Mouse (Mus musculus) spleen, adult 2 months (tissue): ENCODE results near the gene Depp1. TPM values are rescaled to one million over a fixed set of nuclear protein-coding genes. Genes with fewer than 3 reads are reported as not detected.

Experiments
- DNase-seq, 2 experiments: peaks; one replicate each; pipeline versions ENCODE4 v3.0.0 to v3.0.0-alpha.2; 2012 to 2021; ENCODE audit warnings: low spot score in 2 of 2, low read depth in 1 of 2
- H3K27ac ChIP-seq: fragments of 200-500 bp; 2 replicates; pipeline ENCODE4 v1.5.1; 2012; ENCODE audit warnings: low read length, inconsistent platforms; ENCODE audit not compliant: insufficient read depth
- H3K27me3 ChIP-seq: fragments of 200-500 bp; 2 replicates; pipeline ENCODE4 v1.6.1; 2012; ENCODE audit warnings: mild to moderate bottlenecking, moderate library complexity, low read length, inconsistent platforms; ENCODE audit not compliant: control insufficient read depth, insufficient read depth
- H3K36me3 ChIP-seq: fragments of 200-500 bp; 2 replicates; pipeline ENCODE4 v1.6.1; 2012; ENCODE audit warnings: mild to moderate bottlenecking, low read length, inconsistent platforms; ENCODE audit not compliant: control insufficient read depth, insufficient read depth
- H3K4me1 ChIP-seq: fragments of 200-500 bp; 2 replicates; pipeline ENCODE4 v1.6.1; 2011; ENCODE audit warnings: inconsistent platforms; ENCODE audit not compliant: control insufficient read depth, insufficient read depth, insufficient read length
- H3K4me3 ChIP-seq: fragments of 200-500 bp; 2 replicates; pipeline ENCODE4 v1.5.1; 2011; ENCODE audit warnings: mild to moderate bottlenecking, inconsistent platforms; ENCODE audit not compliant: insufficient read depth, insufficient read length; ENCODE audit errors: extremely low read depth
- CTCF ChIP-seq: fragments of 200-500 bp; IDR thresholded peaks from 2 replicates; pipeline ENCODE4 v1.5.1; 2011; ENCODE audit warnings: mild to moderate bottlenecking, inconsistent platforms; ENCODE audit not compliant: insufficient read depth, insufficient read length, insufficient replicate concordance; ENCODE audit errors: extremely low read depth
- POLR2A ChIP-seq: fragments of 200-500 bp; IDR thresholded peaks from 2 replicates; pipeline ENCODE4 v1.6.1; 2011; ENCODE audit warnings: low read depth, low read length, inconsistent platforms
- WGBS: fragments of 180-500 bp; shearing (Covaris S2); methylation state at CpG from one replicate; pipeline ENCODE4 v1.1.7; 2018; 5-methylcytosine and 5-hydroxymethylcytosine counted together
- polyA plus RNA-seq: library from polyadenylated mRNA; depleted of rRNA; stranded (reverse); fragments of >200 nt; gene quantifications from 2 replicates; pipeline ENCODE4 v1.2.3, GENCODE M21; 2012

Gene Depp1
- polyA plus RNA-seq, 1 experiment, result 2.6 TPM

GRCm38 (mm10) chr6:116664830-116665229, 14.4 kb downstream of the Depp1 start:
- H3K27ac ChIP-seq, result no peak overlapping the region
- WGBS, result 95% methylated on average over 3 of the region's 3 CpGs

GRCm38 (mm10) chr6:116666085-116666750, 15.8 kb downstream of the Depp1 start:
- no peak overlapping the region for H3K27ac ChIP-seq
- DNase-seq, result no peak

More at GRCm38 (mm10) chr6:116664830-116665229, 14.4 kb downstream of the Depp1 start:
- no peak overlapping the region for H3K4me3 ChIP-seq
- DNase-seq, result no peak
- H3K4me1 ChIP-seq, result peaks cover 5% of the 10 kb centered on the region; the same call in 1 of the 2 replicates
- TF ChIP-seq CTCF (no peak), POLR2A (no peak)
- no peaks in the 10 kb centered on the region for H3K27me3 ChIP-seq
- 0 out of 2 replicates have a peak, but pooled peaks cover 1% of the 10 kb centered on the region for H3K36me3 ChIP-seq

GRCm38 (mm10) chr6:116666892-116667291, 16.5 kb downstream of the Depp1 start:
- H3K4me1 ChIP-seq, result peaks cover 18% of the 10 kb centered on the region
- H3K36me3 ChIP-seq, result no peaks in the 10 kb centered on the region
- no peak for TF ChIP-seq POLR2A
- TF ChIP-seq CTCF, result no peak
- WGBS, result 89% methylated on average over 3 of the region's 3 CpGs
- no peaks in the 10 kb centered on the region for H3K27me3 ChIP-seq
- H3K27ac ChIP-seq, result no peak overlapping the region
- no peak for DNase-seq
- H3K4me3 ChIP-seq, result no peak overlapping the region

More at GRCm38 (mm10) chr6:116666085-116666750, 15.8 kb downstream of the Depp1 start:
- 0 out of 2 replicates have a peak, but pooled peaks cover 1% of the 10 kb centered on the region for H3K36me3 ChIP-seq
- H3K4me3 ChIP-seq, result no peak overlapping the region
- H3K4me1 ChIP-seq, result peaks cover 14% of the 10 kb centered on the region
- TF ChIP-seq CTCF (no peak), POLR2A (no peak)
- H3K27me3 ChIP-seq, result no peaks in the 10 kb centered on the region
- 88% methylated on average over 12 of the region's 12 CpGs for WGBS

- Histone ChIP-seq H3K36me3 (no peaks in the 10 kb centered on the region), H3K4me3 (no peak overlapping the region), H3K4me1 (peaks cover 21% of the 10 kb centered on the region), H3K27me3 (no peaks in the 10 kb centered on the region), H3K27ac (no peak overlapping the region)
- TF ChIP-seq POLR2A (no peak), CTCF (no peak)
- DNase-seq, result no peak
- WGBS, result 75% methylated on average over 3 of the region's 3 CpGs
Observed at GRCm38 (mm10) chr6:116667382-116667781, 17.0 kb downstream of the Depp1 start.

- TF ChIP-seq POLR2A (no peak), CTCF (no peak)
- peaks cover 23% of the 10 kb centered on the region for H3K4me1 ChIP-seq
- no peaks in the 10 kb centered on the region for H3K36me3 ChIP-seq
- H3K4me3 ChIP-seq, result no peak overlapping the region
- no peak for DNase-seq
- WGBS, result 62% methylated on average over 11 of the region's 11 CpGs
- H3K27me3 ChIP-seq, result no peaks in the 10 kb centered on the region
- H3K27ac ChIP-seq, result no peak overlapping the region
Observed at GRCm38 (mm10) chr6:116668682-116669470, 18.5 kb downstream of the Depp1 start.

GRCm38 (mm10) chr6:116670144-116670543, 19.7 kb downstream of the Depp1 start:
- Histone ChIP-seq H3K4me3 (no peak overlapping the region), H3K27ac (no peak overlapping the region), H3K4me1 (peaks cover 24% of the 10 kb centered on the region), H3K36me3 (no peaks in the 10 kb centered on the region), H3K27me3 (no peaks in the 10 kb centered on the region)
- TF ChIP-seq CTCF (no peak), POLR2A (no peak)
- 68% methylated on average over 6 of the region's 6 CpGs for WGBS
- no peak for DNase-seq
